Mouse (Mus musculus) kidney, embryonic 14.5 days (tissue): Measurements from ENCODE around the gene Tufm. TPM values are rescaled to one million over a fixed set of nuclear protein-coding genes. Genes with fewer than 3 reads are reported as not detected.
A peak's percentile ranks its signal among the peaks of the same experiment; 100 is the strongest.

ENCODE experiments used
- ATAC-seq: fragments of 200-750 bp; cut with Nextera tagmentation; 2 replicates; pipeline ENCODE4 v1.8.0; 2017; ENCODE audit warnings: moderate number of reproducible peaks, mild to moderate bottlenecking, moderate TSS enrichment, moderate library complexity; ENCODE audit not compliant: low FRiP score, low TSS enrichment
- H3K27ac ChIP-seq: fragments of 300-500 bp; sonication (generic); 2 replicates; pipeline ENCODE4 v1.5.1; 2014; ENCODE audit warnings: low read depth, mild to moderate bottlenecking, low read length, moderate library complexity, mixed read lengths
- H3K27me3 ChIP-seq: fragments of 300-500 bp; sonication (generic); 2 replicates; pipeline ENCODE4 v1.6.1; 2014; ENCODE audit warnings: mild to moderate bottlenecking, low read length; ENCODE audit not compliant: control insufficient read depth, insufficient read depth
- H3K36me3 ChIP-seq: fragments of 300-500 bp; sonication (generic); 2 replicates; pipeline ENCODE4 v1.6.1; 2014; ENCODE audit warnings: low read length, mixed read lengths; ENCODE audit not compliant: control insufficient read depth, insufficient read depth
- H3K4me1 ChIP-seq: fragments of 300-500 bp; sonication (generic); 2 replicates; pipeline ENCODE4 v1.6.1; 2014; ENCODE audit warnings: low read length, mixed read lengths; ENCODE audit not compliant: control insufficient read depth, insufficient read depth
- H3K4me2 ChIP-seq: fragments of 300-500 bp; sonication (generic); replicated peaks from 2 replicates; pipeline ENCODE4 v1.6.1; 2014; ENCODE audit warnings: low read depth, mild to moderate bottlenecking, low read length
- H3K4me3 ChIP-seq: fragments of 300-500 bp; sonication (generic); 2 replicates; pipeline ENCODE4 v1.5.1; 2014; ENCODE audit warnings: mild to moderate bottlenecking, low read length
- H3K9ac ChIP-seq: fragments of 300-500 bp; sonication (generic); 2 replicates; pipeline ENCODE4 v1.6.1; 2014; ENCODE audit warnings: low read depth, mild to moderate bottlenecking, low read length, moderate library complexity
- H3K9me3 ChIP-seq: fragments of 300-500 bp; sonication (generic); 2 replicates; pipeline ENCODE4 v1.6.1; 2016; ENCODE audit warnings: low read length; ENCODE audit not compliant: control insufficient read depth
- WGBS: fragments of 180-500 bp; shearing (Covaris S2); extraction: QIAGEN DNeasy Blood & Tissue Kit; methylation state at CpG from one replicate; pipeline ENCODE4 v1.1.7; 2014; 5-methylcytosine and 5-hydroxymethylcytosine counted together
- polyA plus RNA-seq: library from polyadenylated mRNA; unstranded; fragments of >200 nt; fragmentation: Nextera tagmentation; extraction: Ambion mirVana; gene quantifications from 2 replicates; pipeline ENCODE4 v1.2.1, GENCODE M21; 2014

The Tufm gene
- polyA plus RNA-seq, 1 experiment from 2014 or later: 159 TPM

DNA sequence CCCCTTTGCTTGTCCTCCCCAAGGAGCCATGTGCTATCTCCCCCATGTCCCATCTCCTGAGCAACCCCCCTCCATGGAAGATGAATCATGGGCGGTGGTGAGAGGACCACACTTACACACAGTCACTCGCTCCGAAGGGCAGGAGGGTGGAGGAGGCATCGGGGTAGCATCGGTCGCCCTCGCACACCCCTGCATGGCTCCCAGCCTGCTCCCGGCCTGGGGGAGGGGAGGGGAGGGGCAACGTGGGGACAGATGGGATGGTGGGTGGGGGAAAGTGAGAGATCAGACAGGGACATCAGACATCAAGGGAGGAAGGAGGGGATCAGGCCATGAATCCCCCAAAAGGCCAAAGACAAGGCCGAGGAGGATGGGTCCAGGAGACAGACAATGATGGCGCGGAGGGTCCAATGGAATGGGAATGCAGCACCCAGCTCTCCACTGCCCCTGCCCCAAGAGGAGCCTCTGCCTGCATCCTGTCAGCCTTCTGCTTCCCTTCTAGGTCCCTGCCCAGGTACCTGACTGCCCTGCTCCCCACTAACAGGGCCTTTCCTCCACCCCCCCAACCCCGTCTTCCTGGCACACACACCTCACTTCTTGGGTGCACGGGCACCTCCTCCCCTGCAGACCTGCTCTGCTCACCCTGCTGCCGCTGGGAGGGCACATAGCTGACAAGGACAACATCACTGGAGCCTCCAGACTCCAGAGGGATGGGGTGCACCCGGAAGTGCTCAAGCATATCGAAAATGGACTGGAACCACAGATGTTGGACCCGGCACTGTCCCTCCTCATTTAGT is 19.1 kb upstream of the Tufm start:
- no peak overlapping the region for H3K4me3 ChIP-seq
- ATAC-seq: no peak
- no peaks in the 10 kb centered on the region for H3K9me3 ChIP-seq
- H3K4me1 ChIP-seq: peaks cover 3% of the 10 kb centered on the region; the same call in 1 of the 2 replicates
- no peaks in the 10 kb centered on the region for H3K27me3 ChIP-seq
- peaks cover 67% of the 10 kb centered on the region for H3K36me3 ChIP-seq
- H3K4me2 ChIP-seq: no peak overlapping the region
- WGBS: 91% methylated on average over 18 of the region's 18 CpGs
- H3K27ac ChIP-seq: no peak overlapping the region
- no peak overlapping the region for H3K9ac ChIP-seq

DNA sequence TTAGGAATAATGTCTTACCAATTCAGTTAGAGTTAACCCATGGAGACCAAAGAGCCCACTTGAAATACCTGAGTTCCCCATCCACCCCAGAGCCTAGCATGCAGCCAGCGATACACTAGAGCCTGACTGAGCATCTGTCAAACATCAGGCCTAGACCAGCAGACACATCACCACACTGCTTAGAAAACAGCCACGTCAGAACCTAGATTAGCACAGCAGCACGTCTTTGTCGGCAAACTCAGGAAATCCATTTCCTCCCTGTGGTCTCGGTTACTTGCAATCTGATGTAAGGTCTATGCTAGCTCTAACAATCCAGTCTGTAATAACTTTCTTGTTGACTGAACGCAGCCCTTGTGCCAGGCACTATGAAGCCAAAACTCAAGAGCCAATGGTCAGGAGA is 17.1 kb upstream of the Tufm start:
- WGBS: 85% methylated on average over 6 of the region's 6 CpGs
- H3K9me3 ChIP-seq: no peaks in the 10 kb centered on the region
- H3K36me3 ChIP-seq: peaks cover 67% of the 10 kb centered on the region
- H3K27me3 ChIP-seq: no peaks in the 10 kb centered on the region
- peaks cover 9% of the 10 kb centered on the region for H3K4me1 ChIP-seq
- no peak overlapping the region for H3K27ac ChIP-seq
- ATAC-seq: no peak
- H3K4me3 ChIP-seq: no peak overlapping the region
- H3K9ac ChIP-seq: no peak overlapping the region
- H3K4me2 ChIP-seq: no peak overlapping the region

DNA sequence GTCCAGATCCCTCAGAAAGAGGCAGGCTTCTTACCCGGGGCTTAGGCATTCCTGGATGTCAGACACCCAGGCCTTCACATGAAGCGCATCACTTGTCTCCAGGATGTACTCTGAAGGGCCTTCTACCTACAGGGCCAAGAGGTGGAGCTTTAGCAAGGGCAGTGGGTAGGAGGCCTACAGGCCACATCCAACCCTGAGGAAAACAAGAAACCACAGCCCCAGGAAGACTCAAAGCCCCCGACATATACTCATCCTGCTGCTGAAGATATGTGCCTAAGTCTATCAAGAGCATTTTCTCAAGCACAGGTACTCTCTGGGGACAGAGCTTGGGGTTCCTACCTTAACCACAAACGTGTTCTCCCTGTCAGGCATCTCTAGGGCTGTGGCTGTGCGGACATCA is 15.8 kb upstream of the Tufm start:
- no peak for ATAC-seq

DNA sequence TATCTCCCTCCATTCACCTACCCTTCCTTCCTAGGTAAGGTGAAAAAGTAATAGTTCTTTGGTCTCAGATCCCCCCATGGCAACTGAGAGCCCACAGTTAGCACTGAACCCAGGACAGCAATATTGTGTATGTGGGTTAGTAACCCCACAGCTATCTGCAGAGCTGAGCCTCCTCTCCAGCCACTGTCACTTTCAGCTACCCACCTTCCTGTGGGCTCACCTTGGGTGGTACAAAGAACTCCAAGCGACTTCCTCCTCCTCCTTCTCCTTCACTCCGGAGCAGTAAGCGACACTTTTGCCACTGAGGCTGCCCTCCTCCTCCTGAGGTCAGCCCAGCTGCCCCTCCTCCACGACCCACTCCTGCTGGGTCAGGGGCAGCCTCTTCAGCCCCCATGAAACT is 15.3 kb upstream of the Tufm start:
- H3K27me3 ChIP-seq: no peaks in the 10 kb centered on the region
- H3K9ac ChIP-seq: no peak overlapping the region
- no peak overlapping the region for H3K4me2 ChIP-seq
- H3K4me1 ChIP-seq: peaks cover 9% of the 10 kb centered on the region
- whole genome bisulfite sequencing: 61% methylated on average over 4 of the region's 4 CpGs
- no peak overlapping the region for H3K27ac ChIP-seq
- H3K9me3 ChIP-seq: no peaks in the 10 kb centered on the region
- H3K36me3 ChIP-seq: peaks cover 60% of the 10 kb centered on the region
- no peak overlapping the region for H3K4me3 ChIP-seq
- no peak for ATAC-seq

More for the DNA sequence above, 15.8 kb upstream of the Tufm start:
- WGBS: 90% methylated on average over 5 of the region's 5 CpGs
- Histone ChIP-seq H3K27ac (no peak overlapping the region), H3K9me3 (no peaks in the 10 kb centered on the region), H3K4me3 (no peak overlapping the region), H3K4me2 (no peak overlapping the region), H3K27me3 (no peaks in the 10 kb centered on the region), H3K36me3 (peaks cover 65% of the 10 kb centered on the region), H3K9ac (no peak overlapping the region), H3K4me1 (peaks cover 9% of the 10 kb centered on the region)

DNA sequence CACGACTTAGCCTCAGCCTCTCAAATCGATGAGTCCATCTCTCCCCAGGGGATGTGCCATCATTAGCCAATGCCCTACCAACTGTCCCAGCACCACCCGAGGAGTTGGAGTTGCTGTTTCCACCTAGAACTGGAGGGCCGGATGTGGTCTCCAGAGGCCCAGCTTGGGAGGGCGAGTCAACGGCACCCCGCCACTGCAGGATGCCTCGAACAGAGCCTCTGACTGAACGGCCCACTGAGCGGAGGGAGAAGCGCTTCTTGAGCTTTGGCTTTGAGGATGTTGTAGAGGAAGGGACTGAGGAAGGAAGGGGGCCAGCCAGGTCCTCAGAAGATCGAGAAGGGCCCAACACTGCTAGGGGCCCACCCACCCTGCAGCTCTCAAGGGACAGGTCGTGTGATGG is 14.9 kb upstream of the Tufm start:
- Histone ChIP-seq H3K9me3 (no peaks in the 10 kb centered on the region), H3K27ac (no peak overlapping the region)

DNA sequence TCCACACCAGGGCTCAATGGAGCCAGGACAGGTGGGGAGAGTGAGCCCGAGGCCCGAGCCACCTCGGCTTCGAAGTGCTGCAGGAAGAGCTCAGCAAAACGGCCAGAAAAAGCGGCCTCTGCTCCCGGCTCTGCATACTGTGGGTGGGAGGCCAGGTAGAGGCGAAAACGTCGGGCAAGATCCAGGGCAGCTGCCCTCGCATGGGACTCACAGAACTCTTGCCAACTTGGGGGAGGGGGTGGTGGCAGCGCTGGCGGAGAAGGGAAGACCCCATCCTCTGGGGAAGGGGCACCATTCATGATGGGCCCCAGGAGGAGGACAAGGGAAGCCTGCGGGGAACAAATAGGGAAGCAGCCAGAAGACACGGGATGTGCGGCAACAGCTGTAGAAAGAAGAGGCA is 14.4 kb upstream of the Tufm start:
- Histone ChIP-seq H3K27ac (no peak overlapping the region), H3K4me3 (no peak overlapping the region), H3K4me1 (peaks cover 9% of the 10 kb centered on the region), H3K4me2 (no peak overlapping the region), H3K9ac (no peak overlapping the region), H3K9me3 (no peaks in the 10 kb centered on the region), H3K27me3 (no peaks in the 10 kb centered on the region), H3K36me3 (peaks cover 51% of the 10 kb centered on the region)
- no peak for ATAC-seq
- WGBS: 94% methylated on average over 16 of the region's 16 CpGs

More for the DNA sequence above, 14.9 kb upstream of the Tufm start:
- Histone ChIP-seq H3K27me3 (no peaks in the 10 kb centered on the region), H3K4me2 (no peak overlapping the region), H3K4me1 (peaks cover 9% of the 10 kb centered on the region), H3K9ac (no peak overlapping the region), H3K36me3 (peaks cover 55% of the 10 kb centered on the region), H3K4me3 (no peak overlapping the region)
- 88% methylated on average over 13 of the region's 13 CpGs for WGBS
- ATAC-seq: no peak

DNA sequence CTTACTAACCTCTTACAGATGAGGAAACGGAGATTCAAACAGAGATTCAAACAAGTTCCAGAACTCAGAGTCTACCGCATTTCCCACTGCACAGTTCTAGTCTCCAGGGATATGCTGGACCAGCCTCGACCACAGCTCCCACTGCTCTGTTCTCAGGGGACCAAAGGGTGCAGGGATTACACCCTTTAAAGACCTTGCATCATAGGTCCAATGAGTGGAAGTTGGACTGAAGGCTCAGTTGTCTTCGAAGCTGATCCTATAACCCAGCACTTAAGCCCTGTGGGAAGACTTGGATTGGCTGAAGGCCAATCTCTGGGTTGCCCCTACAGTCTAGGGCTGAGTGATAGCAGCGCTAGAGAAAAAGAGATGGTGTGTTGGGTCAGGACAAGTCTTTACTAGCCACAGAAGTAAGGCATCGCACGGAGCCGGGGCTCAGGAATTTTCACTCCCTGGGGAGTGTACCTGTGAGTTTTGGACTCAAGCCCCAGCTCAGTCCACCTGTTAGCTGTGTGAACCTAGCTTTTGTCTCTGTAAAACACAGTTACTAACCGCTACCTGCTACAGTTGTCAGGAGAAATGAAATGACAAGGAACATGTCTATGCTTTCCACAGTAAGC is 13.6 kb upstream of the Tufm start:
- Histone ChIP-seq H3K9me3 (no peaks in the 10 kb centered on the region), H3K4me3 (peak overlapping the region; percentile 95), H3K4me1 (peaks cover 9% of the 10 kb centered on the region), H3K27ac (no peak overlapping the region), H3K9ac (peak overlapping the region; percentile 97; the same call in 1 of the 2 replicates), H3K4me2 (peak overlapping the region; percentile 62), H3K36me3 (peaks cover 43% of the 10 kb centered on the region), H3K27me3 (no peaks in the 10 kb centered on the region)
- ATAC-seq: no peak
- WGBS: 83% methylated on average over 9 of the region's 9 CpGs

DNA sequence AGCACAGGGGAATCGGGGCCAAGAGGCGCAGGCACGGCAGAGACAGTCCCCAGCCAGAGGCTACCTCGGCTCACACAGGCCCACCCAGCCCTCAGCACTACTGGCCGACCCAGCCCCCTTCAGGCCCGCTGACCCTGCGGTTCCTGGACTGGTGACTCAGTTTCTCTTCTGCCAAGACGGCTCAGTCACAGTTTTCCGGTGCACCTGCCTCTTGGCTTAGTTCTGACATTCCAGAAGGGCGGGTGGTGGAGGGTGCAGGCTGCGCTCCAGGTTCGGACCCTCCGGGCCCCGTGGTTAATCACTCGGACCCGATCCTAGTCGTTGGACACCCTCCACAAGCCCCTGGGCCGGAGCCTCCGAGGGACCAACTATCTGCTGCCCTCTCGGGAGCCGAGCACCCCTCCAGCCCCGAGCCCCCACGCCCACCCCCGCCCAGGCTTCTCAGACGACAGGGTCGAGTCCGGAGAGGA is 12.6 kb upstream of the Tufm start:
- Histone ChIP-seq H3K4me1 (peaks cover 9% of the 10 kb centered on the region), H3K36me3 (peaks cover 33% of the 10 kb centered on the region), H3K9ac (peak overlapping the region; percentile 97), H3K27me3 (no peaks in the 10 kb centered on the region), H3K4me3 (peak overlapping the region; percentile 95), H3K9me3 (no peaks in the 10 kb centered on the region), H3K4me2 (peak overlapping the region; percentile 62), H3K27ac (peak overlapping the region; percentile 95)
- WGBS: 2% methylated on average over 26 of the region's 27 CpGs
- ATAC-seq: peak; percentile 59

DNA sequence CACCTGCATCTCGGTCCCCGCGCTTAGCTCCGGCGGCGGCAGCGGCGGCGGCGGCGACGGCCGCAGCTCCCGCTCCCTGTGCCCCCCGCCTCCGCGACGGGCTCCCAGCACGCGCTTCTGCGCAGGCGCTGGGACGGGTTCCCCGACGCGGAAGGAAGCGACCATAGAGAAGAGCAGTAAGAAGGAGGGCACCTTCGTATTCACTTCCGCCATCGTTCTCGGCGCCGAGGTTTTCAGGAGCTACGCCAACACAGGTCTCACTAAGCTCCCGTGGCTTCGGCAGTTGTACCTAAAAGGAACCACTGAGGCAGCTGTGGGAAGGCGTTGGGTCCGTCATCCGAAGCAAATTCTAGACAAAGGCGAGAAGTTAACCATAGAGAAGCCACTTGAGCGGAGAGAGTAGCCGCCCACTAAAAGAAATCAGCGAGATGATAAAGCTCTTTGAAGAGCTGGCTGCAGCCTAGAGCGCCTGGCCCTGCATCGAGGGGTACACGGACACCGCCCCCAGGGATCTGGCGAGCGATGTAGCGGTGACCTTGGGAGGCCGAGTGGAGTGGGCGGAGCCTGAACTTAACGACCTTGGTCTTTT is 12.1 kb upstream of the Tufm start, which contains the start of gene Sh2b1:
Gene Sh2b1 (minus strand): TSS at position 432 of the 589 bp plus-strand sequence.
- under 1% methylated on average over 53 of the region's 53 CpGs for WGBS
- ATAC-seq: peak; percentile 93
- Histone ChIP-seq H3K4me1 (peaks cover 9% of the 10 kb centered on the region), H3K9ac (peak within 1 kb of the TSS; percentile 97), H3K27ac (peak within 1 kb of the TSS; percentile 95), H3K4me3 (peak within 1 kb of the TSS; percentile 95), H3K9me3 (no peaks in the 10 kb centered on the region), H3K4me2 (peak within 1 kb of the TSS; percentile 62), H3K27me3 (no peaks in the 10 kb centered on the region), H3K36me3 (peaks cover 27% of the 10 kb centered on the region)
